Mouse (Mus musculus) stomach, embryonic 14.5 days (tissue): Measurements from ENCODE around the gene Syngr1. TPM values are rescaled to one million over a fixed set of nuclear protein-coding genes. Genes with fewer than 3 reads are reported as not detected.
A peak's percentile ranks its signal among the peaks of the same experiment; 100 is the strongest.

Experiments
- ATAC-seq: fragments of 200-750 bp; cut with Nextera tagmentation; 2 replicates; pipeline ENCODE4 v1.8.0; 2017; ENCODE audit warnings: low read depth, moderate TSS enrichment; ENCODE audit not compliant: insufficient number of reproducible peaks, insufficient read depth, low FRiP score
- H3K27ac ChIP-seq: fragments of 300-500 bp; sonication (generic); 2 replicates; pipeline ENCODE4 v1.5.1; 2014; ENCODE audit warnings: mild to moderate bottlenecking, low read length, moderate library complexity, mixed read lengths
- H3K27me3 ChIP-seq: fragments of 300-500 bp; sonication (generic); 2 replicates; pipeline ENCODE4 v1.6.1; 2014; ENCODE audit warnings: low read length, control low read depth, mixed read lengths; ENCODE audit not compliant: control insufficient read depth, insufficient read depth
- H3K36me3 ChIP-seq: fragments of 300-500 bp; sonication (generic); 2 replicates; pipeline ENCODE4 v1.6.1; 2014; ENCODE audit warnings: mild to moderate bottlenecking, control low read depth, low read length, moderate library complexity, mixed read lengths; ENCODE audit not compliant: control insufficient read depth, insufficient read depth
- H3K4me1 ChIP-seq: fragments of 300-500 bp; sonication (generic); 2 replicates; pipeline ENCODE4 v1.6.1; 2014; ENCODE audit warnings: low read length, control low read depth, mixed read lengths; ENCODE audit not compliant: control insufficient read depth, insufficient read depth
- H3K4me2 ChIP-seq: fragments of 300-500 bp; sonication (generic); replicated peaks from 2 replicates; pipeline ENCODE4 v1.6.1; 2014; ENCODE audit warnings: low read depth, low read length, control low read depth
- H3K4me3 ChIP-seq: fragments of 300-500 bp; sonication (generic); 2 replicates; pipeline ENCODE4 v1.5.1; 2014; ENCODE audit warnings: low read depth, low read length, control low read depth
- H3K9ac ChIP-seq: fragments of 300-500 bp; sonication (generic); replicated peaks from 2 replicates; pipeline ENCODE4 v1.6.1; 2014; ENCODE audit warnings: low read depth, mild to moderate bottlenecking, control low read depth, low read length, moderate library complexity, mixed read lengths
- H3K9me3 ChIP-seq: fragments of 300-500 bp; sonication (generic); 2 replicates; pipeline ENCODE4 v1.6.1; 2016; ENCODE audit warnings: low read depth, low read length, control low read depth; ENCODE audit not compliant: control insufficient read depth
- WGBS: fragments of 180-500 bp; shearing (Covaris S2); extraction: QIAGEN DNeasy Blood & Tissue Kit; methylation state at CpG from one replicate; pipeline ENCODE4 v1.1.7; 2014; 5-methylcytosine and 5-hydroxymethylcytosine counted together
- polyA plus RNA-seq: library from polyadenylated mRNA; unstranded; fragments of >200 nt; fragmentation: Nextera tagmentation; extraction: Ambion mirVana; gene quantifications from 2 replicates; pipeline ENCODE4 v1.2.1, GENCODE M21; 2014

Gene Syngr1
- polyA plus RNA-seq, 1 experiment from 2014 or later = 38.8 TPM

GRCm38 (mm10) chr15:80074663-80075373 is 16.3 kb upstream of the Syngr1 start:
- Histone ChIP-seq H3K9me3 (no peaks in the 10 kb centered on the region), H3K4me1 (peaks cover 2% of the 10 kb centered on the region; the same call in 1 of the 2 replicates), H3K4me3 (no peak overlapping the region), H3K27me3 (no peaks in the 10 kb centered on the region), H3K4me2 (no peak overlapping the region), H3K36me3 (peaks cover 28% of the 10 kb centered on the region), H3K27ac (peak overlapping the region; percentile 72), H3K9ac (no peak overlapping the region)
- ATAC-seq = no peak
- WGBS = 56% methylated on average over 6 of the region's 6 CpGs

- H3K4me2 ChIP-seq = no peak overlapping the region
- no peak for ATAC-seq
Observed at GRCm38 (mm10) chr15:80075374-80075694, 15.8 kb upstream of the Syngr1 start.

GRCm38 (mm10) chr15:80075733-80076337 is 15.3 kb upstream of the Syngr1 start:
- peak; percentile 33; the same call in 1 of the 2 replicates for ATAC-seq
- H3K4me1 ChIP-seq = peaks cover 7% of the 10 kb centered on the region; the same call in 1 of the 2 replicates
- H3K27ac ChIP-seq = peak overlapping the region; percentile 72
- no peaks in the 10 kb centered on the region for H3K9me3 ChIP-seq
- no peak overlapping the region for H3K4me2 ChIP-seq
- no peak overlapping the region for H3K9ac ChIP-seq
- 35% methylated on average over 5 of the region's 5 CpGs for WGBS
- peaks cover 38% of the 10 kb centered on the region for H3K36me3 ChIP-seq
- H3K4me3 ChIP-seq = no peak overlapping the region
- H3K27me3 ChIP-seq = no peaks in the 10 kb centered on the region

More at GRCm38 (mm10) chr15:80075374-80075694, 15.8 kb upstream of the Syngr1 start:
- H3K36me3 ChIP-seq = peaks cover 33% of the 10 kb centered on the region
- H3K4me1 ChIP-seq = peaks cover 2% of the 10 kb centered on the region; the same call in 1 of the 2 replicates
- 35% methylated on average over 3 of the region's 3 CpGs for WGBS
- no peaks in the 10 kb centered on the region for H3K9me3 ChIP-seq
- H3K4me3 ChIP-seq = no peak overlapping the region
- peak overlapping the region; percentile 72 for H3K27ac ChIP-seq
- H3K9ac ChIP-seq = no peak overlapping the region
- no peaks in the 10 kb centered on the region for H3K27me3 ChIP-seq

DNA sequence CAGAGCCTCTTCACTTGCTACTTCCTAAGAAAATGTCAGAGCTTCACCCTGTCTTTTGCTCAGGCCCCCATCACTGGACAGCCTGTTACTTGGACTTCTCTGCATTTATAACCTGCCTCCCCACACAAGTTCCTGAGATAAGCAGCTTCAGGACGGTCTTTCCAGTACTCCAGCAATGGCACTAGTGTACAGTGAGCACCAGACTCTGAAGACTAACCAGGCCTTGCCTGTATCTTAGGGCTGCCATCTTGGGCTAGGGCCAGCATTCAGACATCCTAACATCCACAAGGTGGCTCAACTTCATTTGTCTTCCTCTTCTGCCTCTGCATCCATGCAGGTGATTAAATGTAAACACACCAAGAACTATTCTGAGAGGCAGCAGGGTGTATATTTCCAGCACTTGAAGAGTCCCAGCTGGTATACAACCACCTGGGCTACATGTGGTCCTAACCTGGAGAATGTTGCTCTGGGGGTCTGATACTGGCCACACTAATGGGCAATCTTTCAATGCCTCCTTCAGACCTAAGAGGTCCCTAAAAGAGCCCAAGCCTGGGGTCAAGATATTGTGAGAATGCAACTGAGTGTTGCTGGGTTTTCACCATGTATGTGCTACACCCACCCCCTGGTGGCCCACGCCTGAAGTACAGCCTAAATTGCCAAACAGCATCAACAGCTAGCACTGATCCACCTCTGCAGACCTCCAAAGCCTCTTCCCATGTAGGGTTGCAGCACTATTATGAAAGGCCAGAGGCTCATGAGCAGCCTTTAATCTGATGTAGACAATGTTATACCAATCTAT is 14.6 kb upstream of the Syngr1 start:
- Histone ChIP-seq H3K9ac (no peak overlapping the region), H3K36me3 (peaks cover 45% of the 10 kb centered on the region), H3K27ac (peak overlapping the region; percentile 72; the same call in 1 of the 2 replicates), H3K4me2 (no peak overlapping the region), H3K27me3 (no peaks in the 10 kb centered on the region), H3K4me1 (peaks cover 12% of the 10 kb centered on the region; the same call in 1 of the 2 replicates), H3K9me3 (no peaks in the 10 kb centered on the region), H3K4me3 (no peak overlapping the region)
- WGBS = 4% methylated on average over 2 of the region's 2 CpGs
- peak; percentile 29; the same call in 1 of the 2 replicates for ATAC-seq

DNA sequence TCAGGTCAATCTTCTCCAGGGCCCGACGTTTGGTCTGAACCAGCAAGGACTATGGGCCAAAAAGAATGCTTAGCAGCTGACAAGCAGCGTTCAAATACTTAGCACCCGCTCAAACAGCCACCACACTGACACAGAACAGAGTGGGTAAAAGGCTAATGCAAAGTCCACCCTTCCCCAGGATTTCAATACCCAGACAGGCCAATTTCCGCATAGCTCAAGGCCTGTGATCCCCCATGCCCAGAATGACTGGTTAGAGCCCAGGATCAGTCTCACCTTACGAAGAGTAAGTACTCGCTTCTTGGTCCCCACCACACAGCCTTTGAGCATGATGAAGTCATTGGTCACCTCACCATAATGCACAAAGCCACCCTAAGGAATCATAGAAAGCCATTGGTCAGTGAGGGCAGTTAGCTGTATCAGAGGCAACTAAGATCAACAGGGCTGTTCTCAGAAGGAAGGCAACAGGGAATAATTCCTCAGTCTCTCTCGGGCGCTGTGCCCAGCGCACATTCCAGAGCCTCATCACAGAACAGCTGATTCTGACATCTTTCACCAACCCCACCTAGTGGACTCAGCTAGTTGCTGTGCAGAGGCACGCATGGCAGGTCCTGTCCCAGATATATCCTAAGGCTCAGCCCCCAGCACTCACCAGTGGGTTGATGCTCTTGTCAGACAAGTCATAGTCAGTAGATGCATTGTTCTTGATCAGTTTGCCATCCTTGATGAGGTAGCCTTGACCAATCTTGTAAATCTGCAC is 12.9 kb upstream of the Syngr1 start:
- Histone ChIP-seq H3K27me3 (no peaks in the 10 kb centered on the region), H3K9me3 (no peaks in the 10 kb centered on the region), H3K4me1 (peaks cover 17% of the 10 kb centered on the region; the same call in 1 of the 2 replicates), H3K27ac (no peak overlapping the region), H3K9ac (no peak overlapping the region), H3K4me2 (no peak overlapping the region), H3K36me3 (peaks cover 53% of the 10 kb centered on the region), H3K4me3 (no peak overlapping the region)
- WGBS = 71% methylated on average over 11 of the region's 11 CpGs
- no peak for ATAC-seq

- Histone ChIP-seq H3K36me3 (peaks cover 53% of the 10 kb centered on the region), H3K9me3 (no peaks in the 10 kb centered on the region), H3K4me2 (no peak overlapping the region), H3K4me1 (peaks cover 17% of the 10 kb centered on the region; the same call in 1 of the 2 replicates), H3K4me3 (no peak overlapping the region), H3K27ac (no peak overlapping the region), H3K27me3 (no peaks in the 10 kb centered on the region), H3K9ac (no peak overlapping the region)
- ATAC-seq = no peak
- 88% methylated on average over 5 of the region's 5 CpGs for WGBS
Observed at GRCm38 (mm10) chr15:80079129-80079668, 11.9 kb upstream of the Syngr1 start.

DNA sequence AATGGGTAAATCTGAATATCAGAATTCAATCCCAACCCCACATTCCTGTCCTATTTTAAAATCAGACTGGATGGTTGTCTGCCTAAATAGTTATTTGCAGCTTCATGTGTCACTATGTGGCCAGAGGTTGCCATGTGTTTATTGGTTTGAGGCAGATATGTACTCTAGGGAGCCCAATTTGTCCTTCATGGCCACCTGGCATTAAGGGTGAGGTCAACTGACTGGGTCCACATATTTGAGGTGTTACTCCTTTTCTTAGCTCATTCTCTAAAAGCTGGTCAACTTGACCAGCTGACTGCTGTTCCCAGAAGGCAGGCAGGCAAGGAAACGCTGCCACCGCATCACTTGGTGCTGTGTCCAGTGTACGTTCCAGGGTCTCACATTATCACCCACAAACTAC is 11.2 kb upstream of the Syngr1 start:
- ATAC-seq = no peak
- H3K27me3 ChIP-seq = no peaks in the 10 kb centered on the region
- H3K36me3 ChIP-seq = peaks cover 53% of the 10 kb centered on the region
- H3K4me3 ChIP-seq = no peak overlapping the region
- 62% methylated on average over 3 of the region's 3 CpGs for WGBS
- H3K9me3 ChIP-seq = no peaks in the 10 kb centered on the region
- H3K4me2 ChIP-seq = no peak overlapping the region
- H3K4me1 ChIP-seq = peaks cover 17% of the 10 kb centered on the region; the same call in 1 of the 2 replicates
- no peak overlapping the region for H3K27ac ChIP-seq
- H3K9ac ChIP-seq = no peak overlapping the region
